Mouse (Mus musculus) gastrocnemius, postnatal 4 days (tissue): ENCODE results near the gene Hexim2. TPM values are rescaled to one million over a fixed set of nuclear protein-coding genes. Genes with fewer than 3 reads are reported as not detected.
A peak's percentile ranks its signal among the peaks of the same experiment; 100 is the strongest.

Experiments used
- DNase-seq, 2 experiments: peaks; one replicate each; pipeline ENCODE4 v3.0.0; 2021 to 2022; ENCODE audit warnings: low spot score in 2 of 2, mixed read lengths in 2 of 2
- total RNA-seq, 2 experiments: library from RNA; stranded (reverse); gene quantifications; 2 replicates each; pipeline ENCODE4 v1.2.3; 2021

Hexim2 gene
- total RNA-seq, 2 experiments from 2014 or later, result 6.3 to 7.0 TPM

DNA sequence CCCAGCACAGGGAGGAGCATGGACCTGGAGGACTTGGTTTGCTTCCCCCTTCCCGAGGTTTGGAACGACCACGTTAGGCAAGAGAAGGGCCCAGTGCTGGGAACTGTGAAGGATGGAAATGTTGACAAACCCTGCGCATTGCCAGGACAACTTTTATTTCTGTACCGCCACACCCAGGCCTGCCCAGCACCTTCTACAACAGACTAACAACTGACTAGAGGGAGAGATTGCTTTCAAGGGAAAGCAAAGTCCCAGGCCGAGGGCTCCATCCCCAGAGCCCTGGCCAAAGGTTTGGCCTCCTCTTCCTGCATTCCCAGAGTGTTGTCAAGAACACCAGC lies 8.5 kb downstream of the Hexim2 start:
- DNase-seq, result no peak

DNA sequence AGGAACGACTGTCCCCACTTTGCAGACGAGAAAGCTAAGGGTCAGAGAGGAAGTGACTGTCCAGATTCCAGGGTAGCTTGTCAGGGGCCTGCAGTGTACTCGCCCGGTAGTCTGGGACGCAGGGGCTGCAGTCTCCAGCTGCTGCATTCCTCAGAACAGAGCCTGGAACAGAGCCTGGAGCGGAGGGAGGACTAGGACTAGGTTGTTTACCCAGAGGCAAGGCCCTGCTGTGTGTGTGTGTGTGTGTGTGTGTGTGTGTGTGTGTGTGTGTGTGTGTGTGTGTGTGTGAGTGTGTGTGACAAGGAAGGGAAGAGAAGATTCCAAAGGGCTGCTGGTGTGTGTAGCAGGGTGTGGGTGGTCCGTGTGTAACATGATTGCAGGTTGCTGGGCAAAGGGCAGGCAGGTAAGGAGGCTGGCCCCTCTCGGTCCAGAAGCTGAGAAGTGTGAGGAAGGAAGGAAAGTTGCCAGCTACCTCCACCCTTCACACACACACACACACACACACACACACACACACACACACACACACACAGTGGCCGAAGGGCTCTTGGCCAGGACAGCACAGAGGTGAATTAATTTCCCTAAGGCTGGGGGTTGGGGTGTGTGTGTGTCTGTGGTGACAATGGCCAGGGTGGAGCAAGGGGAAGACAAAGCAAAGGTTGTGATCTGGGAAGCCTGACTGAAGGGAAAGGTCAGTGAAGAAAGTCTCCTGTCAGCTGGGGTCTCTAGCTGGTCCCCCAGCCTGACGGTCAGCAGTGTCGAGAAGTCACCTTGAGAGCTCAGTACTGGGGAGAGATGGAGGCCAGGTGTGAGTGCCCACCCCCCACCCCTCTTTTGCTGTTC lies 9.1 kb downstream of the Hexim2 start:
- peak; percentile 64 to 83 for DNase-seq

DNA sequence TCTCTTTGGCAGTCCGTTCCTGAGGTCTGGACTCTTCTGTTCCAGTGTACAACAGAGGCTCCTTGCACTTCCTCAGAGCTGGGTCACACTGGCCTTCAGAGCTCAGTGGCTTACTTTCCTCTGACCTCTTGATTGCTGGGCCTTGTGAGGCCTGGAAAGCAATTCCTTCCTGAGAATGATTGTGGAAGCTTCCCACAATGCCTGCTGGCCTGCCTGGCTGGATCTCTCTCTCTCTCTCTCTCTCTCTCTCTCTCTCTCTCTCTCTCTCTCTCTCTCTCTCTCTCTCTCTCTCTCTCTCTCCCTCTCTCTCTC lies 9.7 kb downstream of the Hexim2 start:
- no peak for DNase-seq

DNA sequence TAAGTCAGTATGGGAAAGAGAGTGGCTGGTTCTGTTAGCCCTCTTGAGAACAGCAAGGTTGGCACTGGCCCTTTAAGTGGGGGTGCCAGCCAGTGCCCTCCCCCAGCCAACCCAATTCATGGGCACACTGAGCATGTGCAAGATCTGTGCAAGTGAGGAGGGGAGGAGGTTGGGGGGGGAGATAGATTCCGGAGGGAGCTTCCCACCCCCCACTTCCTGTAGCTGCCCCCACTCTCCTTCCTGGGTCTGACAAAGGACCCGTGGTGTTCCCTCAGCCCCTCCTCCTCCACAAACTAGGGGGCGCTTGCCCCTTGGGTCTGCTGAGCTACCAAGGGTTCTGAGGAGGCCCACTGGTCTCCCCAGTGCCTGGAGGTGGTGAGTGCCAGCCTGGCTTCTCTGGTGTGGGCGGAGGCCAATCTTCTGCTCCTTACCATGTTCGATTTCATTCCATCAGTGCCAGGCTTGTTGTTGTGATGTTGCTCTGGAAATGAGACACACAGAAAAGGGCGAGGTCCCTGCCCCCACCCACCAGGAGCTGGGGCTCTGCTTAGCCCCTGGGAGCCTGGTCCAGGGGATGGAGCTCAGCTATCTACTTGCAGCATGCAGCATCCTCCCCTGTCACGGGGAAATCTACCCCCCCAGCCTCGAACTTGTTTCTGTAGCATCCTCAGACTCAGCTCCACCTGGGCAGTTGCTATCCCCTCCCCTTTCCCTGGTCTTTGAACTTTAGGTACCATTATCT lies 10.4 kb downstream of the Hexim2 start:
- no peak for DNase-seq

DNA sequence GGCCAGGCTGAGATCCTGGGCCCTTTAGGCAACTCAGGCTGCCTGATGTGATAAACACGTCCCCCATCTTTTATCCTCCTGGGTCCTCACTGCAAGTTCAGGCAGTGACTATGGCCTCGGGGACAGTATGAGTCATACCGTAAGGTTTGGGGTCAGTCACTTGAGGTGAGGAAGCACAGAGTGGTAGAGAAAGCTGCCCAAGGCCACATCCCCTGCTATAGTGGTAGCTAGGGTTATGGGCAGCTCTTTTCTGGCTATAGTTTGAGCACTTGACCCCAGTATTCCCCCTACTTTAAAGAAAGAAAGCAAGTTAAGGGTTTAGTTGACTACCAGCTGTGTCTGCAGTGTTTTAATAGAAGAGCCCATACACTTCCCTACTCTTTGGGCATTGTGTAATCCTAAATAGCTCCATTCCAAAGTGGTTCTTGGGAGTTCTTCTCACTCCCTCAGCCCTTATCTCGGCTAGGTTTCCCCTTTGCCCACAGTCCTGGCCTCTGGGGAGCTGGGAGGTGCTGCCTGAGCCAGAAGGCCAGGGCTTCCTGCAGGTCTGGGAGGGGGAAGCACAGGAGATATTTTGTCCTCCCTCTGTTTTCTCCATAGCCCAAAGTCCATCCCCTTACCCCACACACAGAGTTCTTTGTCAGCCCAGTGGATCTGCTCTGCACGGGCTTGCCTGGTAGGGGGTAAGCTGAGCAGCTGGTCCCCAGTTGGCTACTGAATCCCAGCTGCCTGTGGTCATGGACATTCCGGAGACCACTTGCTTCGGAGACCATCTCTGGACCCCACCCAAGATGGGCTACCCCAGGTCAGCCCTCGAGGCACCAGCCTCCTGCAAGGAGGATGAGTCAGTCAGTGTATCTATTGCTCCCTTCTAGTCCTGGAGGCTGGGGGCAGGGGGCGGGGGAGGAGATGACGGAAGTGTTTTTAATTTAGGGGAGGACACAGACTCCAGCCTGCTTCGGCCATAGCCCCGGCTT lies 12.4 kb downstream of the Hexim2 start:
- DNase-seq, result no peak

DNA sequence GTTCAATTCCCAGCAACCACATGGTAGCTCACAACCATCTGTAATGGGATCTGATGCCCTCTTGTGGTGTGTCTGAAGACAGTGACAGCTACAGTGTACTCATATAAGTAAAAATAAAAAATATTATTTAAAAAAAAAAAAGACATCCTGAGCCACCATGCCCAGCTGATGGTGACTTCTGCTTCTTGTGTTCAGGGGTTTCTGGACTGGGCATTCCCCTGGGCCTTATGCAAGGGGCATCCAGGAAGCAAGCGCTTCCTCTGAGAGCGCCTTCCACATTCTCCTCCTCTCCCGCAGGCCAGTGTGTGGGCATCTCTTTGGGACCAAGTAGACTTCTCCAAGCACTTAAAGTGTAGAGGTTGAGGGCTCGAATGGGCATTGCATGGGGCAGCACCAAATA lies 14.2 kb downstream of the Hexim2 start:
- no peak for DNase-seq

DNA sequence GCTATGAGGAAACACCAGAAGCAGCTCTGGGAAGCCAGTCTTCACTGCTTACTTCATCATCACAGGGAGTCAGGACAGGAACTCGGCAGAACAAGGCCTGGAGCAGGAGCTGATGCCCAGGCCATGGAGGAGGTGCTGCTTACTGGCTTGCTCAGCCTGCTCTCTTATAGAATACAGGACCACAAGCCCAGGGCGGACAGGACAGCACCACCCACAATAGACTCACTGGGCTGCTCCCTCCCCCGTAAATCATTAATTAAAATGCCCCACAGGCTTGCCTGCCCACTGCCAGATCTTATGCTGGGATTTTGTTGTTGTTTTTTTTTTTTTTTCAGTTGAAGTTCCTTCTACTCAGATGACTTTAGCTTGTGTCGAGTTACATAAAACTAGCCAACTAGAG lies 15.5 kb downstream of the Hexim2 start:
- DNase-seq, result no peak

DNA sequence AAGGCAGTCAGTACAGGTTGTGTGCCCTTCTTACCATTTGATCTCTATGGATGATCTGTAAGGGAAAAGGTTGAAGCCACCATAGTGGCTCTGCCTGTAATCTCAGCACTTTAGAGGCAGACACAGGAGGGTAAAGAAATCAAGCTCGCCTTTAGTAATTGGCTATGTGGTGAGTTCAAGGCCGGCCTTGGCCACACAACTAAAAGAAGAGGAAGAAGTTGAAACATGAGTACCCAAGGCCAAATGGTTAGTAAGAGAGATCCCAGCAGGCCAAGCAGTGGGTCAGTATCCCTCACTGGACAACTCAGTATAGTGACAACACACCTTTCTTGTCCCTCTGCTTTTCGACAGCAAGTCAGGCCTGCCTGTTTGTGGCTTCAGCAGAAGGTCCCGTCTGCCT lies 17.5 kb downstream of the Hexim2 start:
- no peak for DNase-seq

DNA sequence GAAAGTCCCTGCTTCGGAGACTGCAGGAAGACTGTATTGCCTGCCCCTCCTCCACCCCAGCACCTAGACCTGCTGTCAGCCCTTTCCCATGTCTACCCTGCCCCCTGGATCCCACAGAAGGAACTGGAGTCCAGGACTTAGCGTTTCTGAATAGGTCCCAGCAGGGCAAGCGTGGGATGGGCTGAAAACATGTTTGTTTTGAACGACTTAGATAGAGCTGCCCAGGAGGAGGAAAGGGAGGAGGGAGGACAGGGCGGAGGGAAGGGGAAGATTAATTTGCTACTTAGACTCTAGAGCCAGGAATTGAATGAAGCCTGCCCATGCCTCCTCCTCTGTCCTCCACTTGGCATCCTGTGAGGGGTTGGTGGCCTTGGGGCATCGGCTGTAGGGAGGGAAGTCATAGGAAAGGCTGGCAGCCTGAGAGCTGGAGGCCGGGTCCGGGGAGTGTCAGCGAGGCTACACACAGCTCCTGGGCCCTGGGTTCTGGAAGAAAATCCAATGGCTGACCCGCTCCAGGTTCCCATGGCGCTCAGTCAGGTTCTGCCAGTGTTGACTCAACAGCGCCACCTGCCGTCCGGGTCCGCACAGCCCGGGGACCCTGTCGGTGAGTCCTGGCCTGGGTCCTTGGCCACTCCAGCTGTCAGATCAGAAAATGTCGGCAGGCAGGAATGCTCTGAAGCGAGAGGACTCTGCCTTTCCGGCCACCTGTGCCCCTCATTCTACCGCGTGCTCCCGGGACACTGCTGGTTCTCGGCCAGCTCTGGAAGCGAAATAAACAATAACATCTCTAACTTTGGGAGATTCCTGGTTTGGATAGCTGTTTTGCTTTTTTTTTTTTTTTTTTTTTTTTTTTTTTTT lies 26.6 kb downstream of the Hexim2 start:
- peak; percentile 97 to 98 for DNase-seq

DNA sequence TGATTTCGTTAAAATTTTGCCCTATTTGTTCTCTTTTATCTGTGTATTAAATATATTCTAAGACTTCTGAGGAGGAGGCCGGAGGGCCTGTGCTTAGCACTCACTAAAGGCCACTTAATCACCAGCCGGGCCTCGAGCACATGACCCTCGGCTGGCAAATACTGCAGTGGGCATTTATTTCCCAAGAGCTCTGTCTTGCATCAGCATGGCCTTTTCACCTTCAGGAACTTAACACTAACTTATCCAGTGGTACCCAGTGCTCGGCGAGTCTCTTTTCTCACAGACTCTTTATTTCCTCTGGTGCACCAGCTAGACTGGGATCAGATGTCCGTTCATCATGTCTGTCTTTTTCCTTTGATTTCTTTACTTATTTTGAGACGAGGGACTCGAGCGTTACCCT lies 28.5 kb downstream of the Hexim2 start:
- no peak for DNase-seq

DNA sequence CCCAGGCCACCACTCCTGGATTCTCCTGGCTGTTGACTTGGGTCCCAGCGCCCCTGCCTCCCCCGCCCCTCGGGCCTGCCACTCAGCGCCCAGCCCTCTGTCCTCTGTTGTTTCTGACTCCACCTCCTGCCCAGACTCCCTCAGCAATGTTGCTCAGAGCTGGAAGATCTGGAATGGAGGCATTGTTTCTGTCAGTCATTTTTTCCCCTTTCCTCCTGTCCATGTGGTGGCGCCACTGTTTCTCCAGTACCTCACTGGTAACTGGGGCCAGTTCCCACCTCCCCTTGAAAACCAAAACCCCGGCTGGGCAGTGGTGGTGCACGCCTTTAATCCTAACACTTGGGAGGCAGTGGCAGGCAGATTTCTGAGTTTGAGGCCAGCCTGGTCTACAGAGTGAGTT lies 29.2 kb downstream of the Hexim2 start:
- DNase-seq, result no peak

DNA sequence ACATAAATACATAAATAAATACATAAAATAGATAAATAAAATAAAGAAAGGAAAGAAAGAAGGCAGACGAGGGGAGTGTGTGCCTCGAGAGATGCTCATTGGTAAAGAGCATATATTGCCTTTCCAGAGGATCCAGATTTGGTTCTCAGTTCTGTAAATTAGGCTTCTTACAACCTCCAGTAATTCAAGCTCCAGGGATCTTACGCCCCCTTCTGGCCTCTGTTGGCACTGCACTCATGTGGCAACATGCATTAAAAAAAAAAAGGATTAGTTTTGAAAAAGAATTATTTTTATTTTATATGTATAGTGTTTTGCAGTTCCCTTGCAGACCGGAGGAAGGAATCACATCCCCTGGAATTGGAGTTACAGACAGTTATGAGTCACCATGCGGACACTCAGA lies 29.9 kb downstream of the Hexim2 start:
- no peak for DNase-seq

DNA sequence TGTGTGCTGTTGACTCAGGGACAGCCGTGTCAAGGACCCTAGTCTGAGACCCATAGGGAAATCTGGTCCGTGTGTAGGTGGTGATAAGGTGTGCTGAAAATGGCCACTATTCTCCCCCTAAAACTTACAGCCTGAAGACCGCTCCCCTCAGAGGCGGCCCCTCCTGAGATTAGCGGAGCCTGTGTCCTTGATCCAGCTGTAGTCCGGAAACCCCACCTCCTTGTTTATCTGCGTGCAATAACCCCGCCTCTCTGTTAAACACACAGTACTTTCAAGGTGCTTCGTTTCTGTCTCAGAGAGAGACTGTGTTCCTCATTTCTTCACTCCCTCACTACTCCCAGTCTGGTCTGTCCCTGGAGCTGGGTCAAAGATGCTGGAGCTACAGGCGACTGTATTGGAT lies 32.2 kb downstream of the Hexim2 start:
- DNase-seq, result no peak

DNA sequence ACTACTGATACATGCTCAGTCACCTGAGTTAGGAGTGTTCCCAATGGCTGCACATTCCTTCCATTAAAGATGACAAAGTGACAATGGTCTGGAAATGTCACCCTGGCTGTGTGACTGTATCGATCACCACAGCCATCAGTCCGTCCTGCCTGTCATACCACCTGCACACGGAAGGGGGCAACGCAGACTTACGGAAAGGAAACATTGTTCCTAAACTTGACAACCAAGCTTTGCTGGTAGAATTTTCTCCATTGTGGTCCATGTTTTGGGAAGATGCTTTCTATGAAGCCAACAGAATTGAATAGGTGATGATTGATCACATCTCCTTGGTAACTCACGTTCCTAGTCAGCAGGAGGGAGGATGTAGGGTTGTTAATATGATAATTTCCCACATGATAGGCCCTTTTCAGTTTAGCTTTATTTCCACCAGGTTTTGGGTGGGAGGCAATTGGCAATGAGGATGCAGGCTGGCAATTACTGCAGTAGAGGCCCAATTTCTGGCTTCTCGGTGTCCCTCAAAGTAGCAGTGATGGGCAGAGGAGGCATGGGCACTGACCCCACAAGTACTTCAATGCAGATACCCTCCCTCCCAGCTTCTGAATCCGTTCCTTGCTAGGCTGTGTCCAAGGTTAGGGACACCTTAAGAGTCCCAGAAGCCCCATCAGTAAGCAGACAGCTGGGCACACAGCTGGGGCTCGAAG lies 36.6 kb downstream of the Hexim2 start:
- peak in 1 of 2 experiments; percentile 54 for DNase-seq

DNA sequence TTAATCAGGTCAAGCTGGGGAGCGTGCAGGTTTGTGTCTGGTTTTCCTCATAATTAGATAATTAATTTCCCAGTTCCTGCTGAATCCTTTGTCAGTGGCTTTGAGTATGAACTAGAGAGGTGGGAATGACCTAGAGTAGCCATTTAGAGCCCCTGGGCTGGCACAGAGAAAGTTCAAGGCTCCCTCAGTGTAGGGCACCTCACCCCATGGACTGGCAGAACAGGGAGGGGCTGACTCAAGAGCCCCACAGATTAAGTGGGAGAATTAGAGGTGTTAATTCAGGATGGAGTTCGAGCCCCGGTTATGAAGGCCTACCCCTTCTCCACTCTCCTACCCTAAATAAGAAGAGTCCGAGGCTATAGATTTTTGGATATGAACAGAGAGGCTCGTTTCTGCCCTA lies 37.4 kb downstream of the Hexim2 start:
- DNase-seq, result no peak

DNA sequence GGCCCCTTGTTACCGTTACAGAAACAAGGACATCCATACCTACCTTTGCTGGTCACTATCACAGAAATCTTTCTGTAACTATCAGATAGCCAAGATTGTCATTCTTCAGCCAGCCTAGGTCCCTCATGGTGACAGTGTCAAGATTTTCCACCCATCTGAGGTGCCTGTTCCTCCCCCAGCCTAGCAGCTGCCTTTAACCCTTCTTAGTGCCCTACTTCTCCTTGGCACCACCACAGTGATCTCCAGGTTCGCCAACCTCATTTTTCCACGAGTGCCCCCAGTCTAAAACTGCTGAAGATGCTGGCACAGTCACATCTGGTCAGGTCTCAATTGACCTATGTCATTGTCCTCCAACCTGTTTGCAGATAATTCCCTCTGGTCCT lies 37.9 kb downstream of the Hexim2 start:
- no peak for DNase-seq

DNA sequence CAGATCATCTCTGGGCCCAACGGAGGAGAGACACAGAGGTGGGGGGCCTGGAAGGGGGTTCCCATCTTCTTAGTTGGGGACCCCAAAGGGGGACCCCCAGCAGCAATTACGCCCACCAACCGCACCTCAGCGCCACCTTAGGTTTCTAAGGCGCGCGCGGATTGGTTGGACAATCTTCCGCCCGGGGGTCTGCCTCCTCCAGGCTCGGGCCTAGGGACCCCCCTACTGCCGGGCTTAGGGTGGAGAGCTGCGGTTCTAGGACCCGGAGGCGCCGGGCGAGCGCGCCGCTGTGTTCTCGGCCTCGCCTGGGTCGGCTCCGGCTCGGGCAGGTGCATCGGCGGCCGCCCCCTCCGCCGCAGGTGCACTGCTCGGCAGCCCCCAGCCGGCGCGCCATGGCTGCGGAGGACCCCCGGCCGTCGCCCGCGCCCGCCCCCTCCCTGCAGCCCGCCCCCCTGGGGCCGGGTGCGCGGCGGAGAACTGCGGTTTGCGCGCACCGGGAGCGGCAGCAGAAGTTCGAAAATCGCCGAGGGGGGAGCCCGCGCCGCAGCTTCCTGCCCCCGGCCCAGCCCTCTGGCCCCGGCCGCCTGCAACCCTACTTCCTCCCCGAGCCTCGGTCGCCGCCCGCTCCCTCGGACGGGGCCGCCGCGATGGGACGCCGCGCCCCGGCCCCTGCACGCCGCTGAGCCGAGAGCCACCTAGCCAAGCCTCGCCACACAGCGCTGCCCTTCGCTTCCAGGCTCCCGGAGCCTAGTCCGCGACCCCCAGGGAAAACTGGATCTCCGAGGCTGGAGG lies 38.5 kb downstream of the Hexim2 start, which contains the start of gene Fmnl1:
TSS of gene Fmnl1 (plus strand) at position 614 of the 792 bp plus-strand sequence.
- DNase-seq, result no peak

DNA sequence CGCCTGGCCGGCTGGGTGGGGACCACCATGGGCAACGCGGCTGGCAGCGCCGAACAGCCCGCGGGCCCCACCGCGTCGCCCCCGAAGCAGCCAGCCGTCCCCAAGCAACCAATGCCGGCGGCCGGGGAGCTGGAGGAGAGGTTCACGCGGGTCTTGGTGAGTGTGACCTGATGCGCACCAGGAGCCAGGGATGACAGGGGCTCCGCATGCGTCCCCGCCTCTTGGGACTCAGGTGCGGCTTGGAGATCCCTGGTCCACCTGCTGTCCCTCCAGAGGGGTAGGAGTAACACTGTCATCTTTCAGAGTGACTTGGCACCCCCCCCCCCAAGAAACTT lies 39.0 kb downstream of the Hexim2 start:
- DNase-seq, result no peak

DNA sequence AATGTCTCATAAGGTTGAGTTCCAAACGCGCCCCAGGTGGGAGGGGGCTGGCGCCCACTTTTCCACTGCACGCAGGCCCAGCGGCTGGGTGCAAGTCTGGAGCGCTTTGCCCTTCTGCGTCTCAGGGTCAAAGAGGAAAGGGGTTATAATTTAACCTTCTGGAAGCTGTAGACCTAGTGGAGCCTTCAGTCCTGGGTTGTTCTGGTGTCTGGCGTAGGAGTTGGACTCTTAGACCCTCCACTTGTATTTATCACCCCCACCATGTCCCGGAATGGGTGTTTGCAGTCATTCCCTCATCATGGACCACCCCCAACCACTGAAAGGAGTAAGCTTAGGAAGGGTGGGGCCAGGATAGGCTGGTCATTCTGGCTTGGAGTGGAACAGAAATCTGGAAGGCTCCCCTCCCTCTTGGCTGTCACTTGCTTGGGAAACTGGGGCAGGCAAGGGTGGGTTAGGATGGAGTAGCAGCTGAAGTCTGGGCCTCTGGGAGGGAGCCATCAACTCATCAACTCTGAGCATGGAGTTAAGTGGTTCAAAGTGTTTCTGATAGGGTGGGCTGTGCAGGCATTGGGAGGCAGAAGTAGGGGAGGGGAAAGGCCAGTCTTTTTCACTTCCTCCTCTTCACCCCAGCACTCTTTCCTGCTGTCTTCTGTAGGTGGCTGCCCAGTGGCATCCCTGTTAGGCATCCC lies 39.6 kb downstream of the Hexim2 start:
- no peak for DNase-seq
